Mouse (Mus musculus): Measurements from ENCODE around the gene Bbs12.

Gene Bbs12

GRCm38 (mm10) chr3:37326627-37327026 lies 14.3 kb downstream of the Bbs12 start:
- no peak for DNase-seq (ENCODE audit: low spot score)

GRCm38 (mm10) chr3:37328489-37328888 lies 16.1 kb downstream of the Bbs12 start:
- DNase-seq (ENCODE audit: low spot score) = no peak

- DNase-seq (ENCODE audit: low spot score) = no peak
Observed at GRCm38 (mm10) chr3:37329963-37330362, 17.6 kb downstream of the Bbs12 start.

GRCm38 (mm10) chr3:37331999-37332449 lies 19.7 kb downstream of the Bbs12 start:
- no peak for DNase-seq (ENCODE audit: low spot score)

- no peak for DNase-seq (ENCODE audit: low spot score)
Observed at GRCm38 (mm10) chr3:37334053-37334452, 21.7 kb downstream of the Bbs12 start.

GRCm38 (mm10) chr3:37341110-37341509 lies 28.8 kb downstream of the Bbs12 start:
- DNase-seq (ENCODE audit: low spot score) = no peak

- DNase-seq (ENCODE audit: low spot score) = no peak
Observed at GRCm38 (mm10) chr3:37342811-37343210, 30.5 kb downstream of the Bbs12 start.

- no peak for DNase-seq (ENCODE audit: low spot score)
Observed at GRCm38 (mm10) chr3:37347671-37348070, 35.3 kb downstream of the Bbs12 start.

GRCm38 (mm10) chr3:37348221-37349165 lies 36.1 kb downstream of the Bbs12 start, which contains the start of gene Fgf2:
Gene Fgf2, plus strand, starts transcription at chr3:37348346.
- no peak for DNase-seq (ENCODE audit: low spot score)

- DNase-seq (ENCODE audit: low spot score) = no peak
Observed at GRCm38 (mm10) chr3:37349166-37349548, 36.8 kb downstream of the Bbs12 start.

GRCm38 (mm10) chr3:37350386-37350785 lies 38.0 kb downstream of the Bbs12 start:
- DNase-seq (ENCODE audit: low spot score) = no peak

- no peak for DNase-seq (ENCODE audit: low spot score)
Observed at GRCm38 (mm10) chr3:37353951-37354481, 41.7 kb downstream of the Bbs12 start.

GRCm38 (mm10) chr3:37354737-37355136 lies 42.4 kb downstream of the Bbs12 start:
- DNase-seq (ENCODE audit: low spot score) = no peak

- DNase-seq (ENCODE audit: low spot score) = no peak
Observed at GRCm38 (mm10) chr3:37360729-37361128, 48.4 kb downstream of the Bbs12 start.

GRCm38 (mm10) chr3:37365144-37365543 lies 52.8 kb downstream of the Bbs12 start:
- no peak for DNase-seq (ENCODE audit: low spot score)

- DNase-seq (ENCODE audit: low spot score) = no peak
Observed at GRCm38 (mm10) chr3:37365976-37366375, 53.6 kb downstream of the Bbs12 start.

- no peak for DNase-seq (ENCODE audit: low spot score)
Observed at GRCm38 (mm10) chr3:37366381-37367053, 54.2 kb downstream of the Bbs12 start.

GRCm38 (mm10) chr3:37370407-37370806 lies 58.1 kb downstream of the Bbs12 start:
- DNase-seq (ENCODE audit: low spot score) = no peak

Data from yolk sac, embryonic 10.5 days (tissue).